Mouse (Mus musculus): Measurements from ENCODE around the gene Rhbg.

GRCm38 (mm10) chr3:88271859-88272258 lies 17.4 kb upstream of the Rhbg start:
- TF ChIP-seq POLR2A (IDR thresholded peaks at IDR 0.05; ENCODE audit: low read depth, low read length) (no peak), CTCF (conservative IDR thresholded peaks at IDR 0.05; ENCODE audit: insufficient read depth, insufficient read length, low read depth, low read length) (no peak)
